Mouse (Mus musculus): ENCODE measurements around the gene Bst1. TPM values are rescaled to one million over a fixed set of nuclear protein-coding genes. Genes with fewer than 3 reads are reported as not detected.
A peak's percentile ranks its signal among the peaks of the same experiment; 100 is the strongest.

Bst1 gene
- polyA plus RNA-seq, 1 experiment from 2014 or later: 1.6 TPM

DNA sequence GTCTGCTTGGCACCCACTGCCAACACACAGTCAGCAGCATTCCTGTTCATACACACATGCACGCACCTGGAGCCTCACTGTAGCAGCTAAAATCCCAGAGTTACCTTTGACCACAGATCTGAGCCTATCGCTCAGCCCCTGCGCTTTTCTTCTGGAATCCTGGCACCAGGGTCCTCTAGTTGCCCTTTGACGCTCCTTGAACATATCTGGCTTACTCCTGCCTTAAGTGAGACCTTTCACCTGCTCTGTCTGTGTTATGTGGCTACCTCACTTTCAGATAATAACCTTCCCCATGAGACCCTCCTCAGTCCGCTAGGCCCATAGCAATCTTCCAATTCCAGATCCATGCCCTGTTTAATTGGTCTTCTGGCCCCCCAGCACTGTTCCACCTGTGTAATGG is 41.4 kb downstream of the Bst1 start:
- Histone ChIP-seq H3K9me3 (replicated peaks; ENCODE audit: control insufficient read depth, low read length) (no peaks in the 10 kb centered on the region; the same call in 1 of the 2 replicates), H3K4me1 (ENCODE audit: control insufficient read depth, low read depth, low read length) (no peaks in the 10 kb centered on the region), H3K36me3 (ENCODE audit: control insufficient read depth, insufficient read depth) (no peaks in the 10 kb centered on the region), H3K4me3 (ENCODE audit: low read depth, low read length) (no peak overlapping the region), H3K27ac (ENCODE audit: low read length) (no peak overlapping the region), H3K27me3 (ENCODE audit: control insufficient read depth, insufficient read depth, low read depth, low read length) (no peaks in the 10 kb centered on the region), H3K9ac (ENCODE audit: low read depth, low read length) (no peak overlapping the region), H3K4me2 (ENCODE audit: low read depth, low read length) (no peak overlapping the region)
- 74% methylated on average over 5 of the region's 5 CpGs for whole genome bisulfite sequencing (ENCODE audit: insufficient replicate concordance)
- no peak for ATAC-seq (ENCODE audit: low read depth)

DNA sequence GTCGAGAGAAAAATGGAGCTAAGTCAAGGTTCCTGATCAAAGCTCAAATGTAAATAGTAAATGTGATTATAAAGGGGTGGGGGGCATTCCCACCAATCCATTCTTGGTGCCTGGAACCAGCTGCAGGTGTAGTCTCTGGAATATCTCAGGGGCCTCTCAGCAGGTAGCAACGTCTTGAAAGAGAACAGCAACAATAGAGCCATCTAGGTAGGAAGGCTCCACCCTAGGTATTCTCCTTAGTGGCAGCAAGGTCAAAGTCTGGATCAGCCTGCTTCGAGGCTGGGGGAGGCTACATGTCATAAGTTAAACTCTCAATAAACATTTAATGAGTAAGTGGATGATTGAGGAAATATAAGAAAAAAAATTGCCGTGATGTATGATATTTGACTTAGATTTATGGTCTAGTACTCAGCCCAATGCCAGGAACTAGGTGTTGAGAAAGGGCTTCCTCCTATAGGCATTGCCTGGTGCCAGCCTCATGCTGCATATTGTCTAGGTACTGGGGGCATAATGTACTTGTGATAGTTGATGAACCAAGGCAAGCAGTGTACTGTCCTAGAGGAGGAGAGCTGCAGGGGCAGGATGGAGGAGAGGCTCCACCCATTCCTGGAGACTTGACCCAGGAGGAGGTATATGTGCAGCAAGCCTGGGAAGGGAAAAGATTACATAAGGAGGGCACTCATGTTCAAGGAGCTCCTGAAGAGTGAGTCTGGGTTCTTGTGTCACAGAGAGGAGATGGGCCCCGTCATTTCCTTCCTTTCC is 42.2 kb downstream of the Bst1 start:
- H3K27me3 ChIP-seq (ENCODE audit: control insufficient read depth, insufficient read depth, low read depth, low read length): no peaks in the 10 kb centered on the region
- WGBS (ENCODE audit: insufficient replicate concordance): 49% methylated on average over 5 of the region's 5 CpGs
- 0 out of 2 replicates have a peak, but pooled peaks have one; percentile 9 for ATAC-seq (ENCODE audit: low read depth)
- no peak overlapping the region for H3K9ac ChIP-seq (ENCODE audit: low read depth, low read length)
- H3K27ac ChIP-seq (ENCODE audit: low read length): no peak overlapping the region
- no peaks in the 10 kb centered on the region; the same call in 1 of the 2 replicates for H3K9me3 ChIP-seq (replicated peaks; ENCODE audit: control insufficient read depth, low read length)
- no peak overlapping the region for H3K4me3 ChIP-seq (ENCODE audit: low read depth, low read length)
- H3K4me1 ChIP-seq (ENCODE audit: control insufficient read depth, low read depth, low read length): no peaks in the 10 kb centered on the region
- no peak overlapping the region for H3K4me2 ChIP-seq (ENCODE audit: low read depth, low read length)
- H3K36me3 ChIP-seq (ENCODE audit: control insufficient read depth, insufficient read depth): no peaks in the 10 kb centered on the region

DNA sequence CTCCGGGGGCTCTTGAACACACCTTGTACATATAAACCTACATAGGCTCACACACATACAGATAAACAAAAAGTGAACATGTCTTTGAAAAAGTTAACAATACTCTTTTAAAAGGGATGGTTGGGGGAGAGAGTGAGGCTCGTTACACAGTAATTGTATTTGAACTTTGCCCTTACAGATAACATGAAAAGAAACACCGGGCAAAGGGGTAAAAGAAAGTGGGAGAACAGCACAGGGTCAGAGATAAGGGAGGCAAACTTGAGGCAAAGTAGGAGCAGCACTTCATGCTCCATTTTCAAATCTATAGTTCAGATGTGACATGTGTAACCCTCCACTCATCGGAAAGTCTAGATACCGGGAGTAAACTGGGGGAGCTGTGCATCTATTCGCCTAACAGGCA is 45.0 kb downstream of the Bst1 start:
- Histone ChIP-seq H3K9me3 (replicated peaks; ENCODE audit: control insufficient read depth, low read length) (no peaks in the 10 kb centered on the region), H3K4me1 (ENCODE audit: control insufficient read depth, low read depth, low read length) (no peaks in the 10 kb centered on the region; the same call in 1 of the 2 replicates), H3K4me2 (ENCODE audit: low read depth, low read length) (no peak overlapping the region), H3K4me3 (ENCODE audit: low read depth, low read length) (no peak overlapping the region), H3K27me3 (ENCODE audit: control insufficient read depth, insufficient read depth, low read depth, low read length) (no peaks in the 10 kb centered on the region), H3K27ac (ENCODE audit: low read length) (no peak overlapping the region), H3K9ac (ENCODE audit: low read depth, low read length) (no peak overlapping the region), H3K36me3 (ENCODE audit: control insufficient read depth, insufficient read depth) (no peaks in the 10 kb centered on the region)
- no peak for ATAC-seq (ENCODE audit: low read depth)
- 46% methylated on average over 6 of the region's 6 CpGs for WGBS (ENCODE audit: insufficient replicate concordance)

DNA sequence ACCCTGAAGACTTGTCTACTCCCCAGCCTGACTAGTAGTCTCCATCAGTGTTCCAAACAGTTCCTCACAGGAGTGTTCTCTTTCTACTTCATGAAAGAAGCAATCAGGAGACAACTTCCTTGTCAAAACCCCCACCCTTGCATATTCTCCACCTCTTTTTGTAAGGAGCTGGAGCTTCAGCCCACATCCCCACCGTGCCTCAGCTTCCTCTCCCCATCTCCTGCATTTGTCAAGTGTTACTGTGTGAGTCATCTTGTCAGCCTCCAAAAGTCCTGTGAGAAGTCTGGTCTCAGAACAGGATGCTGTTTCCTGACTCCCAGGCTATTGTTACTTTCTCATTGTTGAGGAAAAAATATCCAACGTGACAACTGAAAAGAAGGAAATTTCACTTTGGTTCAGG is 46.6 kb downstream of the Bst1 start:
- Histone ChIP-seq H3K36me3 (ENCODE audit: control insufficient read depth, insufficient read depth) (no peaks in the 10 kb centered on the region), H3K27me3 (ENCODE audit: control insufficient read depth, insufficient read depth, low read depth, low read length) (no peaks in the 10 kb centered on the region), H3K9ac (ENCODE audit: low read depth, low read length) (no peak overlapping the region), H3K27ac (ENCODE audit: low read length) (no peak overlapping the region), H3K4me3 (ENCODE audit: low read depth, low read length) (no peak overlapping the region), H3K9me3 (replicated peaks; ENCODE audit: control insufficient read depth, low read length) (no peaks in the 10 kb centered on the region), H3K4me2 (ENCODE audit: low read depth, low read length) (no peak overlapping the region), H3K4me1 (ENCODE audit: control insufficient read depth, low read depth, low read length) (no peaks in the 10 kb centered on the region; the same call in 1 of the 2 replicates)
- 39% methylated on average over 2 of the region's 2 CpGs for WGBS (ENCODE audit: insufficient replicate concordance)
- ATAC-seq (ENCODE audit: low read depth): no peak

DNA sequence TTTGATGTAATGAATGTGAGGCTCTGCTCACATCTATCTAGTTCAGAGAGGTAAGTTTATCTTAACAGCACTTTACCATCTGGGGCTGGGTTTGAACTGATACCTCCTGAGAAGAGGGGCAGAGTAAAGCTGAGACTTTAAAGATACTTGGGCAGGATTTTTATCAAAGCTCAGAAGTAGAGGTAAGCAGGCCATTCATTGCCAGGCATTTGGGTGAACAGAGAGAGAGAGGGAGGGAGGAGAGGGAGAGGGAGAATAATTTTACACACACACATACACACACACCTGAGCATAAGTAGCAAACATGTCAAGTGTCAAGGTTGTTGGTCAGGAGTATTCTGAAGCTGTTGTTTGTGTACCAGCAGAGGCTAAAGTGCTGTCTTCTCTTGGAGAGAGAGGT is 49.6 kb downstream of the Bst1 start, which contains the start of gene Cd38:
Gene Cd38 (plus strand): TSS at position 301 of the 400 bp plus-strand sequence.
- peak within 1 kb of the TSS; percentile 43 for H3K4me3 ChIP-seq (ENCODE audit: low read depth, low read length)
- peak within 1 kb of the TSS; percentile 30; the same call in 1 of the 2 replicates for H3K9ac ChIP-seq (ENCODE audit: low read depth, low read length)
- H3K27ac ChIP-seq (ENCODE audit: low read length): peak within 1 kb of the TSS; percentile 52; the same call in 1 of the 2 replicates
- no peak for ATAC-seq (ENCODE audit: low read depth)
- H3K36me3 ChIP-seq (ENCODE audit: control insufficient read depth, insufficient read depth): no peaks in the 10 kb centered on the region
- no peaks in the 10 kb centered on the region; the same call in 1 of the 2 replicates for H3K4me1 ChIP-seq (ENCODE audit: control insufficient read depth, low read depth, low read length)
- no peaks in the 10 kb centered on the region for H3K27me3 ChIP-seq (ENCODE audit: control insufficient read depth, insufficient read depth, low read depth, low read length)
- H3K4me2 ChIP-seq (ENCODE audit: low read depth, low read length): peak within 1 kb of the TSS; percentile 60
- H3K9me3 ChIP-seq (replicated peaks; ENCODE audit: control insufficient read depth, low read length): no peaks in the 10 kb centered on the region

DNA sequence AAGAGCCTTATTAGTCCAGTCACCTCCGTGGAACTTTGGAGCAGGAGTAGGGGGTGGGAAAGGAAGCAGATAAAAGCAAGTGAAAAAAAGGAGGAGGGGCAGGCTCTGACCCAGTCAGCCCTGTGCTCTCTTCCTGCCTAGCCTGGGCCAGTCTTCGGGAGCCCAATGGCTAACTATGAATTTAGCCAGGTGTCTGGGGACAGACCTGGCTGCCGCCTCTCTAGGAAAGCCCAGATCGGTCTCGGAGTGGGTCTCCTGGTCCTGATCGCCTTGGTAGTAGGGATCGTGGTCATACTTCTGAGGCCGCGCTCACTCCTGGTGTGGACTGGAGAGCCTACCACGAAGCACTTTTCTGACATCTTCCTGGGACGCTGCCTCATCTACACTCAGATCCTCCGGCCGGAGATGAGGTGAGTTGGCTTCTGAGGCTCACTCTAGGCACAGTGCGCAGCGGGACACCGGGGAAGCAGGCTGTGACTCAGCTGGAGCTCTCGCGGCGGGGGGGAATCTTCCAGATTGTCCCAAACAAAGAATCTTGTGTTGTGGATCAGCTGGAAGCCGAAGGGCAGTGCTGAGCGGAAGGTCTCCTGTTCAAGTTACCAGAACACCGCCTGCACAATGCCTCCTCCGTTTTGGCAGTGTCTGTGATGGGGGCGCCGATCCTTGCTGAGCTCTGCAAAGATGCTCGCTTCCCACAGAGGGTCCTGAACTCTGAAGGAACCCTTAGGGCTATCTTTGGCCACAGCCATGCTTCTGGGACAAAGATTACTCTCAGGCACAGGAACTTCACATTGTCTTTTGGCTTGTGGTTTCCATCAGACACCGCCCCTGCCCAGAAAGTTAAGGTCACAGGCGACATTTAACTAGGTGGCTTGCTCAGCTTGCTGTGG is 50.3 kb downstream of the Bst1 start:
- Histone ChIP-seq H3K4me3 (ENCODE audit: low read depth, low read length) (peak overlapping the region; percentile 43), H3K9ac (ENCODE audit: low read depth, low read length) (peak overlapping the region; percentile 30; the same call in 1 of the 2 replicates), H3K27me3 (ENCODE audit: control insufficient read depth, insufficient read depth, low read depth, low read length) (no peaks in the 10 kb centered on the region), H3K4me1 (ENCODE audit: control insufficient read depth, low read depth, low read length) (no peaks in the 10 kb centered on the region; the same call in 1 of the 2 replicates), H3K9me3 (replicated peaks; ENCODE audit: control insufficient read depth, low read length) (no peaks in the 10 kb centered on the region), H3K27ac (ENCODE audit: low read length) (peak overlapping the region; percentile 52; the same call in 1 of the 2 replicates), H3K36me3 (ENCODE audit: control insufficient read depth, insufficient read depth) (no peaks in the 10 kb centered on the region), H3K4me2 (ENCODE audit: low read depth, low read length) (peak overlapping the region; percentile 60)
- WGBS (ENCODE audit: insufficient replicate concordance): 2% methylated on average over 28 of the region's 28 CpGs
- peak; percentile 65 for ATAC-seq (ENCODE audit: low read depth)

DNA sequence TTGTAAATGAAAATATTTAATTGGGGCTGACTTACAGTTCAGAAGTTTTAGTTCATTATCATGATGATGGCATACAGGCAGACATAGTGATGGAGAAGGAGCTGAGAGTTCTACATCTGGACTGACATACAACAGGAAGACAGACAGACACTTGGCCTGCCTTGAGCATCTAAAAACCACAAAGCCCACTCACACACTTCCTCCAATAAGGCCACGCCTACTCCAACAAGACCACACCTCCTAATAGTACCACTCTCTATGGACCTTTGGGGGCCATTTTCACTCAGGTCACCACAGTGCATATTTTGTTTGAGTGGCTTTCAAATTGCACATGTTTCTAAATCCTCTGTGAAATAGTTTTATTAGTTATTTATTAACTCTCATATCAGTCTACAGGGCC is 53.2 kb downstream of the Bst1 start:
- no peaks in the 10 kb centered on the region for H3K9me3 ChIP-seq (replicated peaks; ENCODE audit: control insufficient read depth, low read length)
- H3K4me3 ChIP-seq (ENCODE audit: low read depth, low read length): no peak overlapping the region
- WGBS (ENCODE audit: insufficient replicate concordance): 12% methylated on average over 1 of the region's 1 CpGs
- H3K4me2 ChIP-seq (ENCODE audit: low read depth, low read length): no peak overlapping the region
- ATAC-seq (ENCODE audit: low read depth): no peak
- no peaks in the 10 kb centered on the region for H3K36me3 ChIP-seq (ENCODE audit: control insufficient read depth, insufficient read depth)
- H3K9ac ChIP-seq (ENCODE audit: low read depth, low read length): no peak overlapping the region
- H3K27ac ChIP-seq (ENCODE audit: low read length): no peak overlapping the region
- H3K4me1 ChIP-seq (ENCODE audit: control insufficient read depth, low read depth, low read length): no peaks in the 10 kb centered on the region; the same call in 1 of the 2 replicates
- no peaks in the 10 kb centered on the region for H3K27me3 ChIP-seq (ENCODE audit: control insufficient read depth, insufficient read depth, low read depth, low read length)

DNA sequence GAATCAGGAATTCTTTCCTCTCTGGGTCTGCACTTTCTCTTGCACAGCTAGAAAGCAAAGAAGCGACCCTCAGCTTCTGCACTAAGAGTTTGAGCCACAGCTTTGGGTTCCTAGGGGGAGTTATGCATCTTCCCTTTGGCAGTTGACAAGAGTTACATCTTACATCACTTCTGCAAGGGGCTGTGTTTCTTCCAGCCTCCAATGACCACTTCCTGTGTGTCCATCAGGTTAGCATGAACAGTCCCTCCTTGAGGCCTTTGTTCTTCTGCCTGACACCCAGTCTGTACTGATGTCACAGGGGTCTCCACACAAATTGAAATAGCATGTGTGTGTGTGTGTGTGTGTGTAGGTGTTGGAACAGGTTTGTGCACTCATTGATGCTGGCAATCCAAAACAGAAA is 54.0 kb downstream of the Bst1 start:
- no peak overlapping the region for H3K9ac ChIP-seq (ENCODE audit: low read depth, low read length)
- H3K27me3 ChIP-seq (ENCODE audit: control insufficient read depth, insufficient read depth, low read depth, low read length): no peaks in the 10 kb centered on the region
- H3K4me3 ChIP-seq (ENCODE audit: low read depth, low read length): no peak overlapping the region
- no peak for ATAC-seq (ENCODE audit: low read depth)
- no peak overlapping the region for H3K4me2 ChIP-seq (ENCODE audit: low read depth, low read length)
- no peak overlapping the region for H3K27ac ChIP-seq (ENCODE audit: low read length)
- H3K4me1 ChIP-seq (ENCODE audit: control insufficient read depth, low read depth, low read length): no peaks in the 10 kb centered on the region; the same call in 1 of the 2 replicates
- no peaks in the 10 kb centered on the region for H3K36me3 ChIP-seq (ENCODE audit: control insufficient read depth, insufficient read depth)
- 48% methylated on average over 1 of the region's 1 CpGs for whole genome bisulfite sequencing (ENCODE audit: insufficient replicate concordance)
- no peaks in the 10 kb centered on the region for H3K9me3 ChIP-seq (replicated peaks; ENCODE audit: control insufficient read depth, low read length)

Measured in liver, embryonic 16.5 days (tissue).